Mouse (Mus musculus) forebrain, embryonic 10.5 days (tissue): ENCODE measurements around the gene Vac14. TPM values are rescaled to one million over a fixed set of nuclear protein-coding genes. Genes with fewer than 3 reads are reported as not detected.

Experiments used
- DNase-seq: peaks from one replicate; pipeline ENCODE4 v3.0.0-alpha.2; 2017; ENCODE audit warnings: low spot score; ENCODE audit errors: extremely low spot score
- H3K27ac ChIP-seq: fragments of 300-500 bp; sonication (generic); 2 replicates; pipeline ENCODE4 v1.5.1; 2016; ENCODE audit warnings: mild to moderate bottlenecking
- H3K27me3 ChIP-seq: fragments of 300-500 bp; sonication (generic); 2 replicates; pipeline ENCODE4 v1.6.1; 2016; ENCODE audit warnings: mild to moderate bottlenecking; ENCODE audit not compliant: poor library complexity, severe bottlenecking
- H3K36me3 ChIP-seq: fragments of 300-500 bp; sonication (generic); replicated peaks from 2 replicates; pipeline ENCODE4 v1.6.1; 2016; ENCODE audit warnings: mild to moderate bottlenecking, moderate library complexity
- H3K4me1 ChIP-seq: fragments of 300-500 bp; sonication (generic); 2 replicates; pipeline ENCODE4 v1.6.1; 2016
- H3K4me3 ChIP-seq: fragments of 300-500 bp; sonication (generic); 2 replicates; pipeline ENCODE4 v1.5.1; 2016; ENCODE audit warnings: mild to moderate bottlenecking, moderate library complexity
- H3K9me3 ChIP-seq: fragments of 300-500 bp; sonication (generic); 2 replicates; pipeline ENCODE4 v1.6.1; 2016; ENCODE audit warnings: mild to moderate bottlenecking, moderate library complexity
- WGBS: fragments of 180-500 bp; shearing (Covaris S2); methylation state at CpG from one replicate; pipeline ENCODE4 v1.1.7; 2016; 5-methylcytosine and 5-hydroxymethylcytosine counted together
- polyA plus RNA-seq: library from polyadenylated mRNA; unstranded; fragments of >200 nt; fragmentation: Nextera tagmentation; extraction: Ambion mirVana; gene quantifications from 2 replicates; pipeline ENCODE4 v1.2.1, GENCODE M21; 2016

The Vac14 gene
- polyA plus RNA-seq, 1 experiment from 2014 or later, result 29.9 TPM

GRCm38 (mm10) chr8:110725084-110725838 is 106.9 kb downstream of the Vac14 start:
- WGBS, result 44% methylated on average over 7 of the region's 7 CpGs
- peak overlapping the region; percentile 22; the same call in 1 of the 2 replicates for H3K4me3 ChIP-seq
- peaks cover 74% of the 10 kb centered on the region for H3K36me3 ChIP-seq
- peaks cover 65% of the 10 kb centered on the region for H3K4me1 ChIP-seq
- H3K27me3 ChIP-seq, result 0 out of 2 replicates have a peak, but pooled peaks cover 3% of the 10 kb centered on the region
- DNase-seq, result no peak
- no peaks in the 10 kb centered on the region for H3K9me3 ChIP-seq
- peak overlapping the region; percentile 74 for H3K27ac ChIP-seq

DNA sequence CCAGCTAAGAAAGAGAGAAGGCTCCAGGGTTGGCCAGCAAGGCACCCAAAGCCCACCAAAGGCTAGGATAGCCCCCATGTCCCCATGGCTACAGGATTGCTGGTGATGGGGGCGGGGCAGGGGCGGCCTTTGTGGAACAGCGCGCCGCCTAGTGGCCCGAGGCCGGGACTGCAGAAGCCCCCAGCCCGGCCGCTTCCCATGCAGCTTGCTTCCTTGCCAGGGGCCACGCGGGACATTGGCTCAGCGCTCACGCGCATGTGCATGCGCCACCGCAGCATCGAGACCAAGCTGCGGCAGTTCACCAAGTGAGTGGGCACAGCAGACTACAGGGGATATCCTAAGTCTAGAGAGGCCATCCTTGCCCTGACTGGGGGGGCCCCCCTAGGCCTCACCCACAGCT is 108.5 kb downstream of the Vac14 start:
- 11% methylated on average over 18 of the region's 18 CpGs for WGBS
- peak; percentile 77 for DNase-seq
- peak overlapping the region; percentile 60 for H3K27ac ChIP-seq
- peaks cover 55% of the 10 kb centered on the region for H3K4me1 ChIP-seq
- H3K36me3 ChIP-seq, result peaks cover 90% of the 10 kb centered on the region
- H3K27me3 ChIP-seq, result no peaks in the 10 kb centered on the region
- H3K9me3 ChIP-seq, result no peaks in the 10 kb centered on the region
- H3K4me3 ChIP-seq, result 0 out of 2 replicates have a peak overlapping the region, but pooled peaks have one; percentile 9

- Histone ChIP-seq H3K4me3 (no peak overlapping the region), H3K9me3 (no peaks in the 10 kb centered on the region), H3K27ac (no peak overlapping the region), H3K27me3 (no peaks in the 10 kb centered on the region), H3K4me1 (peaks cover 10% of the 10 kb centered on the region), H3K36me3 (peaks cover 100% of the 10 kb centered on the region)
- 93% methylated on average over 8 of the region's 8 CpGs for WGBS
- DNase-seq, result no peak
Measured at GRCm38 (mm10) chr8:110731346-110731859, 113.0 kb downstream of the Vac14 start.

DNA sequence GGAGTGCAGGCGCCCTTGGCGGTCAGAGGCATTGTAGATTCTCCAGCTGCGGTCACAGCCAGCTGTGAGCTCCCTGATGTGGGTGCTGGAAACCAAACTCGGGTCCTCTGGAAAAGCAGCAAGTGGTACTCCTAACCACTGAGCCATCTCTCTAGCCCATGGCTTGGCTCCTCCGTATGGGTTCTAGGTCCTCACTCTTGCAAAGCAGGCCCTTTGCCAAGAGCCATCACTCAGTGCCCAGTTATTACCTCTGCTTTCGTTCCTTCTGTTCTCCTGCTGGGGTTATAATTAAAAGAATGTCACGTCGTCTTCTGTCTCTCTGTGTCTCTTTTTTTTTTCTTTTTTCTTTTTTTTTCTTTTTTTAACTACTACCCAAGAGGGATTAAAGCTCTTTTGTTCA is 114.7 kb downstream of the Vac14 start:
- H3K27me3 ChIP-seq, result no peaks in the 10 kb centered on the region
- 92% methylated on average over 8 of the region's 8 CpGs for WGBS
- peaks cover 100% of the 10 kb centered on the region for H3K36me3 ChIP-seq
- H3K27ac ChIP-seq, result no peak overlapping the region
- H3K9me3 ChIP-seq, result no peaks in the 10 kb centered on the region
- no peak overlapping the region for H3K4me3 ChIP-seq
- no peak for DNase-seq
- H3K4me1 ChIP-seq, result no peaks in the 10 kb centered on the region

- WGBS, result 94% methylated on average over 35 of the region's 35 CpGs
- Histone ChIP-seq H3K36me3 (peaks cover 80% of the 10 kb centered on the region), H3K27ac (no peak overlapping the region), H3K4me1 (no peaks in the 10 kb centered on the region), H3K27me3 (no peaks in the 10 kb centered on the region), H3K4me3 (no peak overlapping the region), H3K9me3 (no peaks in the 10 kb centered on the region)
- no peak for DNase-seq
Measured at GRCm38 (mm10) chr8:110738591-110739195, 120.3 kb downstream of the Vac14 start.

- no peaks in the 10 kb centered on the region for H3K27me3 ChIP-seq
- 90% methylated on average over 5 of the region's 5 CpGs for WGBS
- DNase-seq, result no peak
- H3K36me3 ChIP-seq, result peaks cover 60% of the 10 kb centered on the region
- no peaks in the 10 kb centered on the region for H3K4me1 ChIP-seq
- H3K9me3 ChIP-seq, result no peaks in the 10 kb centered on the region
- H3K27ac ChIP-seq, result no peak overlapping the region
- H3K4me3 ChIP-seq, result no peak overlapping the region
Measured at GRCm38 (mm10) chr8:110740629-110741175, 122.3 kb downstream of the Vac14 start.

- DNase-seq, result no peak
- no peaks in the 10 kb centered on the region for H3K27me3 ChIP-seq
- H3K9me3 ChIP-seq, result no peaks in the 10 kb centered on the region
- WGBS, result 76% methylated on average over 15 of the region's 15 CpGs
- H3K27ac ChIP-seq, result no peak overlapping the region
- no peak overlapping the region for H3K4me3 ChIP-seq
- H3K36me3 ChIP-seq, result peaks cover 48% of the 10 kb centered on the region
- no peaks in the 10 kb centered on the region for H3K4me1 ChIP-seq
Measured at GRCm38 (mm10) chr8:110741816-110742451, 123.5 kb downstream of the Vac14 start.

- H3K36me3 ChIP-seq, result peaks cover 43% of the 10 kb centered on the region
- 91% methylated on average over 5 of the region's 5 CpGs for WGBS
- H3K9me3 ChIP-seq, result no peaks in the 10 kb centered on the region
- H3K4me1 ChIP-seq, result no peaks in the 10 kb centered on the region
- H3K27me3 ChIP-seq, result no peaks in the 10 kb centered on the region
- DNase-seq, result no peak
- H3K4me3 ChIP-seq, result no peak overlapping the region
- H3K27ac ChIP-seq, result no peak overlapping the region
Measured at GRCm38 (mm10) chr8:110742452-110742818, 124.0 kb downstream of the Vac14 start.

DNA sequence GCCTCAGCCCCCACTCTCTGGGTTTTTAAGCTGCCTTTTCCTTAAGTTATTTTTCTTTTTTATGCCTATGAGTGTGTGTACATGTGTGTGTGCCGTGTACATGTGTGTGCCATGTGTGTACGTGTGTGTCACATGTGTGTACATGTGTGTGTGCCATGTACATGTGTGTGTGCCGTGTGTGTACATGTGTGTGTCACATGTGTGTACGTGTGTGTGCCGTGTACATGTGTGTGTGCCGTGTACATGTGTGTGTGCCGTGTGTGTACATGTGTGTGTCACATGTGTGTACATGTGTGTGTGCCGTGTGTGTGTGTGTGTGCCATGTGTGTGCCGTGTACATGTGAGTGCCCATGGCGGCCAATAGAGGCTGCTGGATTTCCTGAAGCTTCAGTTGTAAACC is 126.8 kb downstream of the Vac14 start:
- Histone ChIP-seq H3K9me3 (no peaks in the 10 kb centered on the region), H3K36me3 (peaks cover 15% of the 10 kb centered on the region), H3K4me1 (no peaks in the 10 kb centered on the region), H3K4me3 (no peak overlapping the region), H3K27ac (no peak overlapping the region), H3K27me3 (no peaks in the 10 kb centered on the region)
- WGBS, result 94% methylated on average over 10 of the region's 10 CpGs
- no peak for DNase-seq

- Histone ChIP-seq H3K27ac (no peak overlapping the region), H3K4me1 (no peaks in the 10 kb centered on the region), H3K27me3 (no peaks in the 10 kb centered on the region), H3K4me3 (no peak overlapping the region), H3K9me3 (no peaks in the 10 kb centered on the region), H3K36me3 (peaks cover 6% of the 10 kb centered on the region; the same call in 1 of the 2 replicates)
- no peak for DNase-seq
- WGBS, result 69% methylated on average over 9 of the region's 9 CpGs
Measured at GRCm38 (mm10) chr8:110746661-110747060, 128.3 kb downstream of the Vac14 start.

DNA sequence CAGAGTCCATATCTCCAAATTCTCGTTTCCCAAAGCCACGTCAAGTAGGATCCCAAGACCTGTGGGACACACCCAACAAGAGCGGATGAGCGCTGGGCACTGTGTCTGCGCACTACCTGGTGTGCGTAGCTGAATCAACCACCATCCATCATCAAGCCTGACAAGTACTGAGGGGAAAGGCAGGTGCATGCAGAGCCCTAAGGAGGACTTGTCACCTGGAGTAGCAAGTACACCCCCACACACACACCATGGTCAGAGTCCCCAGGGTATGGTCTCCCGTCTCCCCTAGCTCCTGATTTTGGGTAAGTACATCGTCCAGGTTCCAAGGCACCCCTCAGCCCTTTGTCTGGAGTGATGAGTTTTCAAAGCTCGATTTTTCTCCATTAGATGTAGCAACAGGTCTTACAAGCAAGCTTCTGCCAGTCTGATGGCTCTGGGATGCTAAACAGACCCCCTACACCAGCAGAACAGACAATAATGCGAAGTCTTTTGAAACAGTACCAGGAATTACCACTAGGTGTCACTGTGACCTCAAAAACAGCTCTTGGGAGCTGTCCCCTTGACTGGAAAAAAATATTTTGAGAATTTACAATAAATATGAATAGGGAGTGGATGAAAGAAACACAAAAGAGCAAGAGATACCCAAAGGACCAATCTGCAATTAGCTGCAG is 131.2 kb downstream of the Vac14 start:
- no peak for DNase-seq
- H3K4me1 ChIP-seq, result no peaks in the 10 kb centered on the region
- no peaks in the 10 kb centered on the region for H3K36me3 ChIP-seq
- H3K4me3 ChIP-seq, result no peak overlapping the region
- no peaks in the 10 kb centered on the region for H3K9me3 ChIP-seq
- WGBS, result 64% methylated on average over 10 of the region's 10 CpGs
- no peaks in the 10 kb centered on the region for H3K27me3 ChIP-seq
- no peak overlapping the region for H3K27ac ChIP-seq

DNA sequence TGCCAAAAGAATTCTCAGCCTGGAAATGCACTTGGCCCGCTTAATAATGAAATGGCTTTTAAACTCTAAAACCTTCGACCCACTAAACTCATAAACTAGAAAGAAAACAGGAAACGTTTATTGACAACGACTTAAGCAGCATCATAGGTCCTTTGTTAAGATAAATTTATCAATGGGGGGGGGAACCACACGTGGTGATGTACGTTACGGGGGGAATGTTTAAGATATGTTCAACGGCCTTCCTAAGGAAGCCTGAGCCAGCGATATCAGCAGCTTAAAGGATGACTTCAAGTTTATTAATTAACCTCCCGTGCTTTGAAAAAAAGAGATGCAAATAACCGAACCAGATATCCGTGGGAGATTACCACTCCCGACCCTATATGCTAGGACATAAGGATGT is 131.9 kb downstream of the Vac14 start:
- WGBS, result 57% methylated on average over 13 of the region's 13 CpGs
- no peaks in the 10 kb centered on the region for H3K9me3 ChIP-seq
- no peak for DNase-seq

More for the DNA sequence above, 131.9 kb downstream of the Vac14 start:
- peaks cover 6% of the 10 kb centered on the region for H3K4me1 ChIP-seq
- H3K4me3 ChIP-seq, result no peak overlapping the region
- H3K27me3 ChIP-seq, result no peaks in the 10 kb centered on the region
- no peaks in the 10 kb centered on the region for H3K36me3 ChIP-seq
- H3K27ac ChIP-seq, result no peak overlapping the region
